Mouse (Mus musculus) spleen, postnatal 14 days (tissue): ENCODE measurements around the gene Ube2q1.

Experiments used
- DNase-seq, 2 experiments: peaks; one replicate each; pipeline ENCODE4 v3.0.0; 2021 to 2022; ENCODE audit warnings: low spot score in 2 of 2

The Ube2q1 gene

DNA sequence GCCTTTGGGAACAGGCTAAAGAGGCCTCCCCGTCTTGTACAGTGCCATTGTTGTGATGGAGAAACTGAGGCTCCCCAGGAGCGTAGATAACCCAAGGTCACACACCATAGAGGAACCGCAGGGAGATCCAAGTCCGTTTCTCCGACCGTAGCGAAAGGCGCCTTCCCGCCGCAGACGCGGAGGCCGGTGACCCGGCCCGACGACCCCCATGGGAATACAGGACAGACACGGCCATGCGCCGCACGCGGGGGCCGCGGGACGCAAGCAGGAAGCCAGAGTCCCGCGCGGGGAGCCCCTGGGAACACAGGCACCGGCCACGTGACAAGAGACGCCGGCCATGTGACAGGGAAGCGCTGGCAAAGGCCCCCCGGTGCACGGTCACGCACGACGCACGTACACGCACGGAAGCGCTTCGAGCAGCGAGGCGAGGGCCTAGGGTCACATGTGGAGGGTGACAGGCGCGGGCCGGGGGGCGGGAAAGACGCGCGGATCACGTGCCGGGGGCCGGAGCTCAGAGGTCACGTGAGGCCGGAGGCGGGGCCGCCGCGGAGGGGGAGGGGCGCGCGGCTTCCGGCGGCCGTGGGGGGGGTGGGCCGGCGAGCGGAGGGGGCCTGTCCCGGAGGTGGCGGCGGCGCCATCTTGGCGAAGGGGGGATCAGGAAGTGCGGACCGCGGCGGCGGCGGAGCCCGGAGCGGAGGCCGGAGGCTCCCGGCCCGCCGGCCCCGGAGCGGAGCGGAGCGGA lies at the start of gene Ube2q1:
TSS of gene Ube2q1 (plus strand) at position 649 of the 742 bp plus-strand sequence.
- DNase-seq = peak; percentile 82 to 90

GRCm38 (mm10) chr3:89727028-89727427 lies 46.4 kb upstream of the Ube2q1 start:
- peak in 1 of 2 experiments; percentile 45 for DNase-seq

DNA sequence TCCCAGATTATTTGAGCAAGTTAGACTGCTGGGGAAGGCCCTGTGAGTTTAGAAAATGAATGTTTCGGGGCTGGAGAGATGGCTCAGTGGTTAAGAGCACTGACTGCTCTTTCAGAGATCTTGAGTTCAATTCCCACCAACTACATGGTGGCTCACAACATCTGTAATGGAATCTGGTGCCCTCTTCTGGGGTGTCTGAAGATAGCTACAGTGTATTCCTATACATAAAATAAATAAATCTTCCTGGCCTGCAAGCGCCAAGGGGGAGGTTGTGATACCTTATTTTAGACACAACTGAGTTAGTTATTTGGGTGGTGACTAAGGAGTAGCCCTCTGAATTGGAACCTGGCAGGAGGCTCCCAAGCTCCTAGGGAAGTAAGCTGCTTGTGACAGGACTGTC lies 44.6 kb upstream of the Ube2q1 start:
- no peak for DNase-seq

DNA sequence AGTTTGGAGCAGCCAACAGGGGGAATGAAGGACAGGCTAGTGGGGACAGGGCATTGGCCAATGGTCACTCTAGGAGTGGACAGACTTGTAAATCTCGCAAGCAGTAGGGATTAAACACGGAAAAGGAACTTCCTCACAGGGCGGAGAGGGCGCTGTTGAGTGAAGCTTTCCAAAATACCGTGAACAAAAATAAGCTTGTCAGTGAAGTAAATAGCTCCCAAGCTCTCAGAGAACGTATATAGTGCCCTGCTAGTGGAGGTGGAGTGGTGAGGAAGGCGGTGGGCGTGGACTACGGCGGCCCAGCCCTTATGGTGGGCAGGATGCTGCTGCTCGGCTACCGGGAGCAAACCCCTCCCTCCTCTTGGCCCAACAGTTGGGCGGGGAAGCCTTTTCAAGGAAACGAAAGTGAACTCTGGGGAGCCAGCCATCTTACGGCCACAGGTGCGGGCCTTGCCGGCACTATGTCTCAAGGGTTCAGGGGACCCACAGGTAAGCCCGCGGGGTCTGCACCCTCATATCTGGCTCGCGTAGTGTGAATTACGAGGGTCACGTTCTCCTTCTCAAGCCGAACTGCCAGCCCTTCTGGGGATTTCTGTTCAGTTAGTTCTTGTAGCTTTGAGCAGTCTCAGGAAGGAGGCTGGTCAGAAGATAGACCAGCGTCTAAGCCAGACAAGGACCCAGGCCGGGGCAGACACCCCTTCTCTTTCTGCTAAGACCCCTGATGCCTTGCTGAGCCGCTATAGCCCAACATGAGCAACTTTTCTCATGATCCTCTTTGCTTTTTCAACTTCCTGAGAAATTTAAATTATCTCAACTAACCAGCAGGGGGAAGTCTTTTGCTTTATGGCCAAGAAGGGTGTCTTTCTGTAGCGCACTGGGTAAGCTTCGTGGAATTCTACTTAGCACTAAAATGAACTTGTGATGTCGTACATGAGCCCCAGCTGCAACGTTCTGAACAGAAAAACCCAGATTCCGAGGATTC lies 42.8 kb upstream of the Ube2q1 start:
- DNase-seq = peak; percentile 77 to 84

DNA sequence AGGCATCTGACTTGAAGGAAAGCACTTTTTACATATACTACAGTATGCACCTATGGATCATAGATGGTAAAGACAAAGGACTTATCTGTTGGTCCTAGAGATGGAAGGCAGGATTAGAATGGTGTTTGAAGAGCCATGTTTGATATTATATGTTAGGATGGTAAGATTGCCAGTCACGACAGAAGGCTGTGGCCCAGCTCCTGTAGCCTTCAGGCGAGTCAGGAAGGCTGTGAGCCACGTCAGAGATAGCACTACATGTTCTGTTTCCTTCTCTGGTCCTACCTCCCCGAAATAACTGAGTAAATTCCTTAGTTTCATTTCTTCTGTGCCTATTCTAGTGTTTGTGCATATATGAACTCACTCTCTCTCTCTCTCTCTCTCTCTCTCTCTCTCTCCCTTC lies 41.3 kb upstream of the Ube2q1 start:
- DNase-seq = no peak

- DNase-seq = no peak
Measured at GRCm38 (mm10) chr3:89738509-89738908, 34.9 kb upstream of the Ube2q1 start.

DNA sequence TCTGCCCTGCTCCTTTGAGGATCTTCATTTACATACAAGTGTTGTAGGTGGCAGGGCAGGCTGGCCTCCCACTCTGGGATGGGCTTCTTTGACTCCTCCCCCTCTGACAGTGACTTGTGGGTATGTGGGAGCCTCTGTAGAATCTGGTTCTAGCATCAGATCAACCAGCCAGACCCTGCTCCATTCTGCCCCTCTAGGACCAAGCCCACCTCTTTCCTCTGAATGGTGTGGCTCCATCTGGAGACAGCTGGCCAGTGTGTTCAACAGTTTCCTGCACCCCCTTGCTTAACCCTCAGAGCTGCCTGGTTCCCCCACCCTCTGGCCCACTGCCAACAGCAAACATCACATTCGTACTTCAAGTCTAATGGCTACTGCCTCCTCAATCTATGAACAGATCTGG lies 21.1 kb upstream of the Ube2q1 start:
- no peak for DNase-seq

DNA sequence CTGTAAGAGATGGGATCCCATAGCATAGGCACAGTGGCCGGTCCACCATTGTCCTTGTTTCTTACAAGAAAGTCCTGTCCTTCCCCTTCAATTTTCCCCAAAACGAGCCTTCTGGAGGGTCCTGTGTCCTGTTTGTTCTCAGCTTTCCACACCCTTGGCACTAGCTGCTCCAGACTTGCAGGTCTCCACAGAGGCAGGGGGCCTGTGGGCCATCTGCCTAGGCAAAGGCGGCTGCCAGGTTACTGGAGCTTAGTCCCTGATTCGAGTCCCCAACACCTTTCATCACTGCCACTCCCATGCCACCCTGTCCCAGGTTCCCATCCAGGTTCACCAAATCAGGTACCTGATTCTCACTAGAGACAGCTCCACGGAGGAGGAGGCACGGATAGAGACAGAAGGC lies 18.1 kb upstream of the Ube2q1 start:
- no peak for DNase-seq

DNA sequence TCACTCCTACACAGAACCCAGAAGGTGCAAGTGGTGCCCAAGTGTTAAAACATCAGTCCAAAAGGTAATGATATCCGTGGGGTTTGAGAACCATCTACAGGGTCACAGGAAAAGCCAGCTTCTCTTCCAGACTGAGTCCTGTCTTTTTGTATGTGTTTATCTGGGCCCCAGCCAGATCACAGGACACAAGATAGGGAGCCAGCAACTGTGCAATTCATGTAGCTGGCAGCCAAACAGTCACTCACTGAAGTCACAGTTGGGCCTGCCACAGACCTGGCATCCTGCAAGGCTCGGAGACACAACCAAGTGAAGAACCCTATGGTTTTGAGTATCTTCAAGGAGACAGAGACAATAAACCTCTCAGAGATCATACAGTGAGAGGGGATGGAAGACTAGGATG lies 15.6 kb upstream of the Ube2q1 start:
- DNase-seq = no peak

- DNase-seq = no peak
Measured at GRCm38 (mm10) chr3:89759786-89760185, 13.6 kb upstream of the Ube2q1 start.

DNA sequence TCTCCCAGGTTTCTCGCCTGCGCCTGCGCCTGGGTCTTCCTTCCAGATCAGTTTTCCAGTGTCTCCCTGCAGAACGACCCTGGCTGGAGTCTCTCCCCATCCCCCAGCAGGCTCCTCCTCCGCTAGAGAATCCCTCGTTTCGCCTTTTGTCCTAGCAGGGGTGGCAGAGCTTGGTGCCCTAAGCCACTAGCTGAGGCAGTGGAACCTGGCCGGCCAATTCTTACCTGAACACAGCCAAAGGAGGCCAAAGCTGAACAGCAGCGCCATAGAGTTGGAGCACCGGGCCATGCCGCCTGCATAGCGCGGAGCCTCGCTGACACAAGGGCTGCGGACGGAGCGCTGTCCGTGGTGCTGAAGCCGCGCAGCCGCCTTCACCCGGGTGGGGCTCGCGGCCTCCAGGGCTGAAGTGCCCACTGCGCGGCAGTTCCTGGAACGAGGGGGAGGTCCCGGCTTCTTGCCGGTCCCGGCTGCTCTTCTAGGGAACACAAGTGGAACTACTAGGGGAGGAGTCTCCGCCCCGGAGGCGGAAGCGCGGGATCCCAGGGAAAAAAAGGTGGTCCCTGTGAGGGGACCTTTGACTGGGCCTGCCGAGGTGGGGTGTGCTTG lies 9.2 kb upstream of the Ube2q1 start, which contains the start of gene Chrnb2:
TSS of gene Chrnb2 (minus strand) at position 514 of the 606 bp plus-strand sequence.
- DNase-seq = peak; percentile 40 to 65

DNA sequence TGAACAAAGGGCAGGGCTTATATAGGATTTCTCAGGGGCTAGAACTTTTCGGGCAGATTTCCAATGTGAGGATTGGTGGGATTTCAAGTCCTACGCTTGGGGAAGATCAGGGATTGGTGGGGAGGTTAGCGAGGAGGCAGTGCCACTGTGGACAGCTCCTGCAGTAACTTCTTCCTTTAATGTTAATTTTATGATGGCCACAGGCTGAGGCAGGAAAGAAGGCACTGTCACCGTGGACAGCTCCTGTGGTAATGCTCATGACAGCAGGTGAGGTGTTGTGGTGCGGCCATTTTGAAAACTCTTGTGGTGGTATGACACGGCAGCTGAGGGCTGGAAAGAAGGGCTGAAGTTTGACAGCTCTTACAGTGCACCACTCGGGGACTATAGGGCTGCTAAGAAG lies 3.8 kb upstream of the Ube2q1 start:
- DNase-seq = no peak

DNA sequence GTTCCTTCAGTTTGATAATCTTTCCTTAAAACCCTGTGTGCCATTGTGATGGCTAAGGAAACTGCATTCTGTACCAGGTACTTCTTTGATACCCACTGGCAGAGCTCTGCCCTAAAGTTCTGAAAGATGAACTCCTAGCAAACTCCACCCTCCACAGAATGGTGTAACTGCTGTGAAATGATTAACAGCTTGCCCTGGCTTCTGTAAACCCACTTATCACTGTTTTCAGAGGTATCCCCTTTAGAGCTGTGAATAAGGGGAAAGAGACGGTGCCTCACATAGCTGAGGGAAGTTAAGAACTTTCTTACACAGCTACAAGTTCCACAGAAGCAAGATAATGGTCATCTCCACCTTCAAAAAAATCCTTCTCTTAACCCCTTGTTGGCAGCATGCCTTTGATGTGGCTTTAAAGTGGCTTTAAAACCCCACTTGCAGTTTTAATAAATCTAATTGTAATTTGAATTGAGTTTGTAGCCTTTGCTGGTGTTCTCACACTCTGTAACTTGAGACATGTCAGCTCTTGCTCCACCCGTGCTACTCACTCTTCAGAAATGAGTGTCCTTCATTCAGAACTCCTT lies 2.9 kb upstream of the Ube2q1 start:
- DNase-seq = no peak

- peak; percentile 66 to 79 for DNase-seq
Measured at GRCm38 (mm10) chr3:89772588-89772967, 838 bp upstream of the Ube2q1 start.

GRCm38 (mm10) chr3:89773740-89774211 lies 360 bp downstream of the Ube2q1 start:
- DNase-seq = peak in 1 of 2 experiments; percentile 22

DNA sequence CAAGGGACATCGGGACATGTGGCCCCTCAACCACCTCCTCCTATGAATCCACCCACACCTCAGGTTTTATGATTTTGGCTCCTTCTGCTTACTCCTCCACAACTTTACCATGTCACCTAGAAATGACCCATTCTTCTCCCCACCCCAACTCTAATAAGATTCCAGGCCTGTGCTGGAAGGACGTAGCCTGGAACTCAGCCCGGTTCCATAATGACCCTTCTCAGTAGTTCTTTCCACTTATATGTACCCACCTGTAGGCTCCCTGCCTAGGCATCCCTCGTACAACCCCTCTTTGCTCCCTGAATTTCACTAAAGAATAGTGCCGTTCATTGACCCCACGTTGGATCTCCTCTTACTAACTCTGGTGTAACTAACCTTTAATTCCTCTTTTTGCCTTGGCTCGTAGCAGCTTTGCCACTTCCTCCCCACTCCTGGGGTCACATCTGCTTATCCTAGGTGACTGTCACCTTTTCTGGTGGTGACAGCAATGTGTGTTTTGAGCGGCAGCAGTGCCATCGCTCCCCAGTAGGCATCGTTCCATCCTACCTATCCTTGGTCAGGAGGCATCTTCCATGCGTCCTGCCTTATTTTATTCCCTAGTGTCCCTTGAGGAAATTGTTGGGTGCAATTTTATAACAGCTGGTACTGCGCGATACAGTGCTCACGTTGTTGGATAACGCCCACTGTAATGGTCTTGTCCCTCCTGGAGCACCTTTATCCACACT lies 982 bp downstream of the Ube2q1 start:
- no peak for DNase-seq

GRCm38 (mm10) chr3:89776001-89776400 lies 2.6 kb downstream of the Ube2q1 start:
- no peak for DNase-seq

DNA sequence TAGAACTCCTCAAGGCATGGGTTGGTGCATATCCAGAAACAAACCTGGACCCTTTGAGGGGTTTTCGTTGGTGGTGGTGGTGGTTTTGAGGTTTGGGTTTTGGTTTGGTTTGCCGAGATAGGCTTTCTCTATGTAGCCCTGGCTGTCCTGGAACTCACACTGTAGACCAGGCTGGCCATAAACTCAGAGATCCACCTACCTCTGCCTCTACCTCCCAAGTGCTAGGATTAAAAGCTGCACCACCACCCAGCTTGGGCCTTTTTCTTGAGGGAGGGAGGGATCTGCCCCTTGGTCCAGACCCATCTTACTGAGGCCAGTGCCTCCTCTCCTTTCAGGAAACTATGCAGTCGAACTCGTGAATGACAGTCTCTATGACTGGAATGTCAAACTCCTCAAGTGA lies 6.7 kb downstream of the Ube2q1 start:
- no peak for DNase-seq

- DNase-seq = no peak
Measured at GRCm38 (mm10) chr3:89781640-89782039, 8.2 kb downstream of the Ube2q1 start.

DNA sequence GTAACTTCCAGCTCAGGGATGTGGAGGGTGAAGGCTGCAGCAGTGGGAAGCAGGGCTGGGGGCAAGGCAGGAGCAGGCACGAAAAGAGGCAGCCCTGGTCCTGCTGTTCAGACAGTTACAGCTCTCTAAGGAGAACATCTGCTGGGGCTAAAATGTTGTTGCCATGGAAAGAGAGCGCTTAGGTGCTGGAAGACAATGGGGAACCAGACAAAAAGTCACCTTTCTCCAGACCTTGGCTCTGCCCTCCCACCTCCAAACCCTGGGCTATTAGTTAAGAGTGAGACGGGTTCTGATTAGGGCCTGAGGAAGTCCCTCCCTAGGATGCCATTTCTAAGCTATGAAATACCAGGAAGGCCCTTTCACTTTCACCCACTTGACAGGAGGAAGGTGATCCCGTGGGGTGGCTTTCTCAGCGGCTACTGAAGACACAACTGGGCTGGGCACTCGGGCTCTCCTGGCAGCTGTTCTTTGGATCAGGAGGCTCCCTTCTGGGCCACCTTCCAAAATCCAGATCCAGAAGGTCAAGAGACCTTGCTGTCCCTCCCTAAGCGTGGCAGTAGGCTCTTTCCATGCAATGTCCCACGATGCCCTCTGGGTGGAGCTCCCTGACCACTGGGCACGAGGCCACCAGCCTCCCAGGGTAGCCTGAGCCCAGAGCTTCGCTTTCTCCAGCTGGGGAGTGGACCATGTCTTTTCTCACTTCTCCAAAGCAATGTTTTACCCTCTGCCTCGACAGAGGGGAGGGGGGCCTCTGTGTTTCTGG lies 11.8 kb downstream of the Ube2q1 start:
- peak; percentile 39 to 58 for DNase-seq
